In the genomic region with DNA sequence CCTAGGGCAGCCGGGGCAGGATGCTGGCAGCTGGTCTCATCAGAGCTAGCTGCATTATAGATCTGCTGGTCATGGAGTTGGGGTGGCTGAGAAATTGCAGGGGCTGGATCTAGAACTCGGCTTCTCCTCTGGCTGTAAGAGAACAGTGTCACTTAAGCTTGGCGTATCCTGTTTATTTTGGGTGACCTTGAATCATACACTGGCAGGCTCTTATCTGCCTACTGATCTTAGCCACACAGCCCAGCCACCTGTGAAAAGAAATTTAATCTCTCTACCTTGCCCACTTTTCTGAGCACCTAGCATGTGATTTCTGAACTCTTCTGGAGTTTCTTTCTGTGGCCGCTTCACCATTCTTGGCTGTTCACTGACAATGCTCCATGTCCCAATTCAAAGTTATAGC, we compare ENCODE assay signal across 20 mouse cellular contexts. TPM values are rescaled to one million over a fixed set of nuclear protein-coding genes. Genes with fewer than 3 reads are reported as not detected.
DNase-seq lines count a peak whose midpoint lies in the region; ATAC-seq and TF ChIP-seq lines count a peak whose summit lies in the region.
"Had no signal": no experiment of that assay in that cellular context is flagged by ENCODE, and none has a peak within 500 bp of the region (broad histone marks: within the 10 kb centered on the region; RNA-seq: fewer than 3 reads in every experiment).

No protein-coding gene starts in this region.

- no peak overlapping the region for H3K9ac ChIP-seq in heart, embryonic 12.5 days
- no peak overlapping the region for H3K9ac ChIP-seq in kidney, postnatal 0 days (ENCODE audit: low read depth, low read length)
- H3K9ac ChIP-seq in intestine, embryonic 16.5 days (ENCODE audit: low read depth, low read length): no peak overlapping the region
- H3K9ac ChIP-seq: embryonic facial prominence, embryonic 13.5 days; limb, embryonic 15.5 days; neural tube, embryonic 13.5 days had no signal

- H3K4me1 ChIP-seq in heart, embryonic 12.5 days (replicated peaks): peaks cover 17% of the 10 kb centered on the region
- peaks cover 5% of the 10 kb centered on the region; the same call in 1 of the 2 replicates for H3K4me1 ChIP-seq in kidney, postnatal 0 days (replicated peaks; ENCODE audit: insufficient read depth, low read length)
- H3K4me1 ChIP-seq in intestine, embryonic 16.5 days (ENCODE audit: control insufficient read depth, insufficient read depth, low read length): no peaks in the 10 kb centered on the region
- H3K4me1 ChIP-seq: embryonic facial prominence, embryonic 13.5 days; forebrain, embryonic 10.5 days; limb, embryonic 15.5 days; neural tube, embryonic 13.5 days had no signal

- WGBS in heart, embryonic 12.5 days: 69% methylated on average over 4 of the region's 4 CpGs
- WGBS in kidney, postnatal 0 days: 54% methylated on average over 4 of the region's 4 CpGs
- 69% methylated on average over 4 of the region's 4 CpGs for WGBS in intestine, embryonic 16.5 days

- no peak for ATAC-seq in heart, embryonic 12.5 days (ENCODE audit: insufficient number of reproducible peaks, low FRiP score)
- ATAC-seq in kidney, postnatal 0 days (replicated peaks; ENCODE audit: low FRiP score, low read depth): 0 out of 2 replicates have a peak, but pooled peaks have one; percentile 21
- peak; percentile 42; the same call in 1 of the 2 replicates for ATAC-seq in intestine, embryonic 16.5 days
- ATAC-seq: hindbrain, embryonic 16.5 days had no signal

- 0 out of 2 replicates have a peak overlapping the region, but pooled peaks have one; percentile 37 for H3K27ac ChIP-seq in heart, embryonic 12.5 days (ENCODE audit: poor library complexity, severe bottlenecking)
- H3K27ac ChIP-seq in kidney, postnatal 0 days: no peak overlapping the region
- no peak overlapping the region for H3K27ac ChIP-seq in intestine, embryonic 16.5 days (ENCODE audit: low read length)
- no peak overlapping the region for H3K27ac ChIP-seq in layer of hippocampus, adult 2 months
- H3K27ac ChIP-seq: embryonic facial prominence, embryonic 13.5 days; forebrain, embryonic 10.5 days; limb, embryonic 15.5 days; macrophage; neural tube, embryonic 13.5 days had no signal

- H3K4me3 ChIP-seq in heart, embryonic 12.5 days: no peak overlapping the region
- no peak overlapping the region for H3K4me3 ChIP-seq in kidney, postnatal 0 days (replicated peaks; ENCODE audit: low read depth, low read length)
- no peak overlapping the region for H3K4me3 ChIP-seq in intestine, embryonic 16.5 days (ENCODE audit: low read length)
- H3K4me3 ChIP-seq in layer of hippocampus, adult 2 months: no peak overlapping the region
- H3K4me3 ChIP-seq: embryonic facial prominence, embryonic 13.5 days; forebrain, embryonic 10.5 days; limb, embryonic 15.5 days; neural tube, embryonic 13.5 days had no signal

- DNase-seq in heart, adult 18-20 months: no peak
- DNase-seq in kidney, postnatal 0 days (ENCODE audit: low spot score): no peak
- no peak for DNase-seq in kidney, postnatal 10 days
- DNase-seq in 416B (ENCODE audit: low read depth): peak; percentile 42
- DNase-seq in spleen, postnatal 36 days (ENCODE audit: low spot score in 2 of 2): no peak
- DNase-seq in layer of hippocampus, adult 2 months (ENCODE audit: low spot score in 2 of 2): no peak
- DNase-seq: adrenal gland, postnatal 25 days; cerebellum, adult 8-10 months; heart, postnatal 36 days; spleen, adult 18-20 months; thymus, postnatal 36 days had no signal

- H3K4me2 ChIP-seq in heart, embryonic 12.5 days: no peak overlapping the region
- H3K4me2 ChIP-seq in kidney, postnatal 0 days (ENCODE audit: low read length): no peak overlapping the region
- no peak overlapping the region for H3K4me2 ChIP-seq in intestine, embryonic 16.5 days (ENCODE audit: low read depth, low read length)
- H3K4me2 ChIP-seq: embryonic facial prominence, embryonic 13.5 days; limb, embryonic 15.5 days; midbrain, embryonic 11.5 days; neural tube, embryonic 13.5 days had no signal

- peaks cover 6% of the 10 kb centered on the region; the same call in 1 of the 2 replicates for H3K9me3 ChIP-seq in heart, embryonic 12.5 days (replicated peaks)
- H3K9me3 ChIP-seq in kidney, postnatal 0 days (replicated peaks; ENCODE audit: low read length): no peaks in the 10 kb centered on the region
- H3K9me3 ChIP-seq in intestine, embryonic 16.5 days (ENCODE audit: control insufficient read depth, low read length): no peaks in the 10 kb centered on the region
- H3K9me3 ChIP-seq: embryonic facial prominence, embryonic 13.5 days; forebrain, embryonic 10.5 days; limb, embryonic 15.5 days; neural tube, embryonic 13.5 days had no signal

- H3K36me3 ChIP-seq in heart, embryonic 12.5 days: peaks cover 30% of the 10 kb centered on the region
- H3K36me3 ChIP-seq in kidney, postnatal 0 days (ENCODE audit: insufficient read depth, low read length): peaks cover 26% of the 10 kb centered on the region
- peaks cover 11% of the 10 kb centered on the region for H3K36me3 ChIP-seq in intestine, embryonic 16.5 days (ENCODE audit: control insufficient read depth, insufficient read depth, low read length)

- TF ChIP-seq CTCF in kidney, postnatal 0 days (IDR thresholded peaks at IDR 0.05; ENCODE audit: low read depth): no peak
- TF ChIP-seq CTCF in layer of hippocampus, adult 2 months (conservative IDR thresholded peaks at IDR 0.05): no peak

- no peaks in the 10 kb centered on the region for H3K27me3 ChIP-seq in heart, embryonic 12.5 days (replicated peaks)
- no peaks in the 10 kb centered on the region for H3K27me3 ChIP-seq in kidney, postnatal 0 days (ENCODE audit: insufficient read depth, low read length)
- no peaks in the 10 kb centered on the region for H3K27me3 ChIP-seq in intestine, embryonic 16.5 days (replicated peaks; ENCODE audit: control insufficient read depth, insufficient read depth, low read length)
- H3K27me3 ChIP-seq: embryonic facial prominence, embryonic 13.5 days; limb, embryonic 15.5 days; neural tube, embryonic 13.5 days had no signal

RNA-seq across cellular contexts. Expression of a gene that starts 30.8 kb away (rescaled TPM):
- 27.0 and 27.2 TPM in 2 replicates for polyA plus RNA-seq in heart, embryonic 12.5 days (2016; fragmentation: Nextera tagmentation; extraction: Ambion mirVana)
- total RNA-seq in heart, adult 18-20 months (2021): 10 to 100 TPM; 31.5 to 38.1 TPM
- 28.5 and 30.0 TPM in 2 replicates for polyA plus RNA-seq in kidney, postnatal 0 days (2015; fragmentation: Nextera tagmentation; extraction: Ambion mirVana)
- 48.6 and 49.9 TPM in 2 replicates for polyA plus RNA-seq in intestine, embryonic 16.5 days (2015; fragmentation: Nextera tagmentation; extraction: Ambion mirVana)
- total RNA-seq in layer of hippocampus, adult 2 months (2021): 10 to 100 TPM; 32.1 to 35.4 TPM
